Mouse (Mus musculus): ENCODE data around the gene D430041D05Rik. TPM values are rescaled to one million over a fixed set of nuclear protein-coding genes. Genes with fewer than 3 reads are reported as not detected.

The D430041D05Rik gene
- total RNA-seq, 2 experiments from 2014 or later, result 0.26 TPM; not detected in 1

DNA sequence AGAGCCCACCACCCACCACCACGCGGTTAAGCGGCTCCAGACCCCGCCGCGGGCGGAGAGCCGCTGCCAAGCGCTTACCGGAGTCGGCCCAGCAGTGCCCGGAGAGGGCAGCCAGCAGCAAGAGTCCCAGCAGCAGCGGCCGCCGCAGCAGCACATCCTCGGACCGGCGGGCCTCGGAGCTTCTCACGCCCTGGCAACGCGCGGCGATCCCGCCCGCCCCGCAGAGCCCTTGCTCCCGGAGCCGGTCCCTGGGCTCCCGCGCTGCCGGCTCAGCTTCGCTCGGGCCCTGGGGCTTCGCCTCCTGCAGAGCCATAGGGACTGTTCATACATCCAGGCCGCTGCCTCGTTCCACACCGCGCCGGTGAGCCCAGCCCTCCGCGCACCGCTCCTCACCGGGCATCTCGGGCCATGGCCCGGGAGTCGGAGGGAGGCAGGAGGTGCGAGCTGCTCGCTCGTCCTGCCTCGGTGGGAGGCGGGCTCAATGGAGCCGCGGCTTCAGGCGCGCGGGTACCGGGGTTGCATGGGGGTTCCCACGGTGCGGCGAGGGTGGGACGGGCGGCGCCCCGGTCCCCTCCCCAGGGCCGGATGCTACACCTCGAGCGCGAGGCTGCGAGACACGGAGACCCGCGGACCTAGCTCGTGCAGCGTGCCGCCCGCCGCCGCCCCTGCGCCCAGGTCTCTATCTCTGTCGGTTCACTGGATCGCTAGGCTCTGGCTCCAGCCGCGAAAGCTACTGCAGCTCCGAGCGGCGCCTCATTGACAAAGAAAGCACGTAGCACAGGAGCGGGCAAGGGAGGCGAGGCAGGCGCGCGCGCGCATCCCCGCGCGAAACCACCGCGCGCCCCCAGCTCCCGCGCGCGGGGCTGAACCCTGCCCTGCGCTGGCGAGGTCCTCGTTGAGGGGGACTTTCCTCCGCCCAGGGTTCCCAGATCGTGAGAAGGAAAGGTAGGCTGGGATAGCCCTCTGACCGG, 677 bp downstream of the D430041D05Rik start:
- ATAC-seq (replicated peaks; ENCODE audit: low FRiP score, poor library complexity, severe bottlenecking), result no peak

DNA sequence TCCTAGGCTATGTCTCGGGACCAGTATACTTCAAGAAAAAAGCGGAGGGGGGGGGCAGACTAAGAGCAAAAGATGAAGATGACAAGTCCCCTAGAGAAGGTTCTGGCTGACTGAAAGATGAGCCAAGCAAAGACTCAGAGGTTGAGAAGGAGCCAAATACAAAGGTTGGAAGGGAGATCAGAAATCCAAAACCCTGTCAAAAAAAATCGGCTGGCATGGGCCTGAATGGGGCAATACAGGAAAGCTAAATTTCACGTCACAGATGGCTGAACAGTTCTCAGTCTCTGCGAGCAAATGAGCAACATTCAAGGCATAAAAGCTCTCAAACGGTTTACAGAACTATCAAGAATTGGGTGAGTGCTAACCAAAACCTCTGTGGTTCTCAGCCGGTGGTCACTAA, 2.5 kb downstream of the D430041D05Rik start:
- no peak for ATAC-seq (replicated peaks; ENCODE audit: low FRiP score, poor library complexity, severe bottlenecking)

DNA sequence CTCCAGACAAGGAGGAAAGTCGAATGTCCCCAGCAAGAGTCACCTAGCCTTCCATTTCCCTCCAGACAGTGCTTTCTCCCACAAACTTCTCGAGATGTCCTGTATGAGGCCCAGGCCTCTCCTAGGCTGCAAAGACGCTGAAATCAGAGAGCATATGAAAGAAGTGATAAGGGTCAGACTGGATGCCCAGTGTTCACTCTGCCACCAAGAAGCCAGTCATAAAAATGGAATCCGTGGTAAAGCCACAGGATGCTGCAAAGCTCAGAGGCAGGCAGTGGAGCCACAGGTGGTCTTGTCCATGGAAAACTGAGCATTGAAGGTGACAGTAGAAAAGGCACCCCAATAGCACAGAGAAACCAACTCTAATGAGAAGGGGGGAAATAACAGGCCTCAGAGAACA, 2.9 kb downstream of the D430041D05Rik start:
- ATAC-seq (replicated peaks; ENCODE audit: low FRiP score, poor library complexity, severe bottlenecking), result no peak

DNA sequence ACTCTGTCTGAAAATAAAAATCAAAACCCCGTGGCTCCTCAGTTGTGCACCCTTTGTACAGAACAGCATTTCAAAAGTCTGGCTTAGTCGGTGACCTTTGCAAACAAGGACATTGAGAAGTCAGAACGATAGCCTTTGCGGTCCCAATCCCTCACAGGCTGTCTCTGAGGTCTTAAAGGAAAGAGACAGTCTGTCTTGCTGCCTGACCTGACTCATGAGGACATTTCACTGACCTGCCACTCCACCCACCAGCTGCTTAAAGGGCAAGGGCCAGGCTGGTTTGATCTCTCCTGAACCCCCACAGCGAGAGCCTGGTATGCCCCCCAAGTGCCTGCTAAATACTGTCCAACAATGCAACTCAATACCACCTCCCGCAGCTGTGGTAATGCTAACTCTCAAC, 6.8 kb downstream of the D430041D05Rik start:
- no peak for ATAC-seq (replicated peaks; ENCODE audit: low FRiP score, poor library complexity, severe bottlenecking)

DNA sequence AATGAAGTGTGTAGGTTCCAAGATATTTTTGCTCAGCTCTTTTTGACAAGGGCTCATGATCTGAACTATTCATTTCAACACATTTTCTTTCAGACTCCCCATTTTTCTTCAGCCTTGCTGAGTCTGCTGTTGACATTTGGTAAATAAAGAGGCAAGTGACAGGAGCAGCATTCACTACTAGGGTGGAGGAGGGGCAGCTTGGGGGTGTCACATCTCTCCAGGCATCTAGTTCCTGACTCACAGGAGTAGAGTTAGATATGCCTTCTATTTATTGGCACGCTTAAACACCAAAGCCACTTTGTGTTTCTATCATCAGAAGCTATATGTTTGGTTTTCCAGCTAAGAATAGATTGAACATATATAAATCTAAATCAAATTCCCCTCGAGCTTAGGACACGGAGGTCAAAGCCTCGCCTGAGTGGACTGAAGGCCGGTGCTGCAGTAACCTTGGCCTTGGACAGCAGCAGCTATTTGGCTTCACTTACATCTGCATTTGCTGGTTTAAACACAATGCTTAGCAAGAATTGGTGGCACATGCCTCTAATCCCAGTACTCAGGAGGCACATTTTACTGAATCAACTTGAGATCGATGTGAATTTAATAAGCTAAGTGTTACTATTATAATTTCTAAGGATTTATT, 12.0 kb downstream of the D430041D05Rik start:
- no peak for ATAC-seq (replicated peaks; ENCODE audit: low FRiP score, poor library complexity, severe bottlenecking)

DNA sequence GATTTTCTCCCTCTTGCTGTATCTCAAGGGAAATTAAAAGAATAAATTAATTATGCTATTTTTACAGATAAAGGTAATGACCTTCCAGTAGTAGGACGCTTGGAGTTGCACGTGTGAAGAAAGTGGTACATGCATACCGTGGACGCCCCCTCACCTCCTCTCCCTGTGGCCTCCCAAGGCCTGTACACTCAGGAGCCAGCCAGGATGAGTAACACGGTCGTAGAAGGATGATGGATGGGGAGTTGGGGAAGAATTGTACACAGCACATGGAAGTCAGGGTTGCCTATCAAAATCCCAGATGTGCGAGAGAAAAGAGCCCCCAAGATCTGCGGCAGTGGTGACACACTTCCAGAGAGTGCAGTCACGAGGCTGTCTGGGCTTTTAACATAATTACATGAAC, 14.9 kb downstream of the D430041D05Rik start:
- no peak for ATAC-seq (replicated peaks; ENCODE audit: low FRiP score, poor library complexity, severe bottlenecking)

DNA sequence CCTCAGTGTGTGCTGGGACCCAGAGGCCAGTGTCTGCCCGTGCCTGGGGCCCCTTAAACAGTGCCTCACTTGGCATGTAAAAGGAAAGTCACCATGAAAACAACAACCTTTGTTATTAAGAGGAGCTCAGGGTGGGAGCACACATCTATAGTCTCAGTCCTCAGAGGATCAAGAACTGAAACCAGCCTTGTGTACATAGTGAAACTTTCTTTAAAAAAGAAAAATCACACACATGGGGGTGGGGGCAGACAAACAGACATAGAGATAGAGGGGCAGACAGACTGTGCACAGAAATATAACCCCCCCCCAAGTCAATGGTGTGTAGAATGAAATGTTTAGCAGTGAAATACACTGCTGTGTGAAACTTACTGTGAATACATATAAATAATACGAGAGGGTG, 16.0 kb downstream of the D430041D05Rik start:
- no peak for ATAC-seq (replicated peaks; ENCODE audit: low FRiP score, poor library complexity, severe bottlenecking)

DNA sequence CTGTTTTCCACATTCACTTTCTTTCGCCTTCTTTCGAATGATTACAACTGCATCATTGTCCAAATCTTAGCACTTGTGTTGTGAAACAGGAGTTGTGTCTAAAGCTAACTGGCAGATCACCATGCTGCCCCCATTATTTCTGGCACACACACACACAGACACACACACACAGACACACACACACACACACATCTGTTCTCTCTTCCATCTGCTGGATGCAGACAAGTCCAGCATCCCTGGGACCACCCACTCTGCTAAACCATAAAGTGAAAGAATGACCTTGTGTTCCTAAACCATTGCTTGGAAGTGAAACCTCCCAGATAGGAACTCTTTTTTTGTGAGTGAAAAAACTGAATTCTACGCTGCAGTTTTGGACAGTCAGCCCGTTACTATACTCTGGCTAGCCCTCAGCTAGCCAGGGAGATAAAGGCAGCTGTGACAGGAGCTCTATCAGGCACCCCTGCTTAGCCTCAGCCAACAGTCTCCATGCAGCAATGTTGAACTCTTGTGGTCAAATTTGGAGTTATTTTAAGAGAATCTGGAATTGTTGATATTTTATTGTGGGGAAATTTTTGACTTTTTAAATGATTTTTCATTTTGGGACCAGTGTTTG, 18.0 kb downstream of the D430041D05Rik start:
- ATAC-seq (replicated peaks; ENCODE audit: low FRiP score, poor library complexity, severe bottlenecking), result no peak

DNA sequence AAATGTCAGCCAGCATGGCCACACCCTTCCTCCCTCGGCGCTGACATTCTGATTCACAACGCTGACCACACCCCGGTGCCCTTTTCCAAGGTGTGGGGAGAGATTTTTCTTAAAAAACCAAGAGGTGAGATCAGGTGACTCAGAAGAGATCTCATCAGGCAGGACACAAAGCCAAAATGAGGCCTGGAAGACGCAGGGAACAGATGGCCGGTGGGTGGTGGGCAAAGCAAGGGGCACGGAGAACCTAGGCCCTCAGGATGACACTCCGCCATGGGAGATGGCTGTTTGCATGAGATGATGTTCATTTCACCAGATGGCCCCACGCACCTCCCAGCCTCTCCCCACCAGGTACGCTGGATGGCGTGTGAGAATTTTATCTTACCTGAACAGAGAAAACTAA, 21.6 kb downstream of the D430041D05Rik start:
- no peak for ATAC-seq (replicated peaks; ENCODE audit: low FRiP score, poor library complexity, severe bottlenecking)

DNA sequence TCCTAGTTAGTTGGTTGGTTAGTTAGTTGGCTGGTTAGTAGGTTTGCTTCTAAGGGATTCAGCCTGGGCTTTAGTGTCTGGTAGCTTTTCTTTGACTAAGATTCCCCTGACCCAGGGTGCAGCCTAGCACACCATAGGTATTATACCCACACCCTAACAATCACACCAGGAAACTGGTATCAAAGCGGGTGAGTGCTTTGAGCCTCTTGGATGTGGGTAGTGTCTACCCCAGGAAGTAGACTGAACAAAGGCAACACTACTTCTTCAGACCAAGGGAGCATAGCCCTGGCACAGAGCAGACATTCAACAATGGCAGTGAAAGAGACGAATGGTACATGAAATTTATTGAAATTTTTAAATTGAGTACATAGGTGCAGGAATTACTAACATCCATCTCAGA, 24.9 kb downstream of the D430041D05Rik start:
- ATAC-seq (replicated peaks; ENCODE audit: low FRiP score, poor library complexity, severe bottlenecking), result no peak

DNA sequence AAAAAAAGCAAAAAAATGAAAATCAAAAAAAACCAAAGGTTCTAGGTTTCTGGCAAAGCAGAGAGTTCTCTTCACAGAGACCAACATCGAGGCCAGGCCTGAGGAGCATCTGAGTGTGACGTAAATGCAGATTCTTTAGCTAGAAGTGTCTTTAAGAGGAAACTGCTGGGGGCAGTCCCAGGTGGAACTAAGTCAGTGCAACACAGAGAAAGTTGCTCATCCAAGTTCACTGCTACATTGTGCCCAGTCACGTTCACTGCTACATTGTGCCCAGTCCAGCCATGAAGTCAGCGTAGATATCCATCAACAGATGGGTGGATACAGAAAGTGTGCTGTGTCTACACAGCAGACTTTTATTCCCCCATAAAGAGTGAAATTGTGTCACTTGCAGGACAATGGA, 27.2 kb downstream of the D430041D05Rik start:
- ATAC-seq (replicated peaks; ENCODE audit: low FRiP score, poor library complexity, severe bottlenecking), result no peak

DNA sequence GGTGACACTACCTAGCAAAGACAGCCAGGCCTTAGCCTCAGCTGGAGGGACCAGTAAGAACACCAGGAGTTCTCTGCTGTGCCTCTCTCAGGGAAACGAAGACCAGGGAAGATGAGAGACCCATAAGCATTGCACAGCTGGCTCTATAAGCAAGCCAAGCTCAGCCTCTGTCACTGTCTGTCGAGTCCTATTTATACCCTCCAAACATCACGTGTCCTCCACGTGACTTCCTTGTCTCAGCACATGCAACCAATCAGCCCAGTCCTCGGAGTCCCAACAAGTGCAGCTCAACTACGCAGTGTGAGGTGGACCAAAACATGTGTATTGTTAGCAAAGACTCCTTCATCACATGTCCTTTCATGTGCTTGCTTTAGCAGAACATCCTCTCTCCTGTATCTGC, 28.0 kb downstream of the D430041D05Rik start:
- ATAC-seq (replicated peaks; ENCODE audit: low FRiP score, poor library complexity, severe bottlenecking), result no peak

DNA sequence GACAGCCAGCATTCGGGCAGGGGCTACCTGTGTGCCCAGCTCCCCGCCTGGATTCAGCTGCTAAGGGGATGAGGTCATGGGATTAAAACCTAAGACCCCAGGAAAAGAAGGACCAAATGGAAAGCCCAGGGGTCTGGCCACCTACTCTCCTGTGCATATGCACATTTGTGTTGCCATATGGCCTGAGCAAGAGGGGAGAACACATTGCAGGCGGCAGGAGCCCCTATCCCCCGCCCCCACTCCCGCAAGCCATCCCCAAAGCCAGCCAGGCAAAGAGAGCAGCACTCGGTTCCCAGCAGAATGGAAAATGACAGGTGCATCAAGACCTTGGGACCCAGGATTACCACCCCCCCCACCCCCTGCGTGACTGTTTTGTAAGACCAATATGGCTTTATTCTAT, 31.5 kb downstream of the D430041D05Rik start:
- no peak for ATAC-seq (replicated peaks; ENCODE audit: low FRiP score, poor library complexity, severe bottlenecking)

DNA sequence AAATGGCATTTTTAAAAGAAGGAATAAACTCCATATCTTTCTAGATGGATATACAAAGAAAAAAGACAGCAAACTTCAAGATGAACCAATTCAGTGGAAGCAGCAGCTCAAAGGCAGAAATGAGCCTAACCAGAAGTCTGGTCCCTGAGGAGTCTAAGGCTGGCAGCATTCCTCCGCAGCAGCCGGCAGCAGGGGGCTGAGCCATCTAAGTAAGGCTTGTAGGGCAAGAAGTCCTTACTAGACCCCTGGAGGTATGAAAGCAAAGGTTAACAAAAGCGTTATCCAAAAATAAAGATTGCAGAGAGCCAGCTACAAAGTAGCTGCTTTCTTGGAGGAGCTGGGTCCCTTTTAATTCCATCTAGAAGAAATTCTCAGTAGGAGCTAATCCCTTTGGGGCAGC, 32.0 kb downstream of the D430041D05Rik start:
- no peak for ATAC-seq (replicated peaks; ENCODE audit: low FRiP score, poor library complexity, severe bottlenecking)

DNA sequence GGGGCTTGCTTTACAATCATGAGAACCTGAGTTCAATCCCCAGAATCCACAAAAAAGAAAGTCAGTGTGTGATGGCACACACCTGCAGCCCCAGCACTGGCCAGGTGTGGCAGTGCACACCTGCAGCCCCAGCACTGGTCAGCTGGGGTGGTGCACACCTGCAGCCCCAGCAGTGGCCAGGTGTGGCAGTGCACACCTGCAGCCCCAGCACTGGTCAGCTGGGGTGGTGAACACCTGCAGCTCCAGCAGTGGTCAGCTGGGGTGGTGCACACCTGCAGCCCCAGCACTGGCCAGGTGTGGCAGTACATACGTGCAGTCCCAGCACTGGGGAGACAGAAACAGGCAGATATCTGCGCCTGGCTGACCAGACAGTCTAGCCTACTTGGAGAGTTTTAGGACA, 32.8 kb downstream of the D430041D05Rik start:
- ATAC-seq (replicated peaks; ENCODE audit: low FRiP score, poor library complexity, severe bottlenecking), result no peak; the same call in 1 of the 2 replicates

DNA sequence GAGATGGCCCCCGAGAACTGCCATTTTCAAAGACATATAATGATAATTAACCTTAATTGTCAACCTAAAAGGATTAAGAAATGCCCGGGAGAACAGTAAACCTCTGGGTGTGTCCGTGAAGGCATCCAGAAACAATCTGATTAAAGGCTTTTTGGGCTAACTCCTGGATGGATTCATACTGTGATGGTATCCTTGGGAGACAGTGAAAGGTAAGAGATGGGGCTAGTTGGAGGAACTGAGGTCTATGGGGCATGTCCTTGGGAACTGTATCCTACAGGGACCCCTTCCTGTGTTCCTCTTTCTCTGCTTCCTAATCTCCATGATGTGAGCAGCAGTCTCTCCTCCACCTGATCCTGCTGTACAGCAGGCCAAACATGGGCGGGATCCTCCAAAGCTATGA, 38.7 kb downstream of the D430041D05Rik start:
- no peak for ATAC-seq (replicated peaks; ENCODE audit: low FRiP score, poor library complexity, severe bottlenecking)

DNA sequence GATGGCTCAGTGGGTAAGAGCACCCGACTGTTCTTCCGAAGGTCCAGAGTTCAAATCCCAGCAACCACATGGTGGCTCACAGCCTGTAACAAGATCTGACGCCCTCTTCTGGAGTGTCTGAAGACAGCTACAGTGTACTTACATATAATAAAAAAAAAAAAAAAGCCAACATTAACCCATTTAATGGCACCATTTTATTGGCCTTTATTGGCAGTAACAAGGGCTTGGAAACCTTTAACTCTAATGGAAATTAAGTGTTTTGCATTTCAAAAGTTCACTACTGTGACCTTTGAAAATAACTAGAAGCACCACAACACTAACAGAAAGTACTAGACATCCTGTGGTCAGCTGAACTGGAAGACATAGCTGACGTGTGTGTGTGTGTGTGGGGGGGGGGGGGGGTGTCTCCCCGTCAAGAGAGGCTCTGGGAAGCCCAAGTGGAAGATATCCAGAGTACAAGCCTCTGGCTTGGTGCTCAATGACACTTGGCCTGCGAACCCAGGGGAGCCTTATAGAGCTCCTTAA, 39.1 kb downstream of the D430041D05Rik start:
- ATAC-seq (replicated peaks; ENCODE audit: low FRiP score, poor library complexity, severe bottlenecking), result no peak

DNA sequence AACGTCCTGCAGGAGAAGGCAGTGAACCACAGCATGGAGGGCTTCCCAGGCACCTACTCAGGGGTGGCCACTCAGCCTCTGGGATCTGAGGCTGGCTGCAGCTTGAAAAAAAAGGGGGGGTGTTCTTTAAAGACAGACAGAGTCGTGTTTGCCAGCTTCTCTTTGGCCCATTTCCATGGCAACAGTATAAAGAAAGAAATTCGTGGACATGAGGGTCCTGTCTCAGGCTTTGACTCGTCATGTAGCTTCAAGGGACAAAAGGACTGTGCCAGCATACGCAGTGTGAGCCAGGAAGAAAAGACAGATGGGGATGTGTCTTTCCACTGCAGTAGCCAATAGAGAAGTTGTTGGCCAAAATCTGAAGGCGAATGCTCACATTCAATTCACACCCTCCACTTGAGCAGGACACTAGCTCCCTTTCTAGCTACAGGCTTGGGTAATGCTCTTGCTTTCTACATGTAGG, 42.9 kb downstream of the D430041D05Rik start:
- no peak for ATAC-seq (replicated peaks; ENCODE audit: low FRiP score, poor library complexity, severe bottlenecking)

DNA sequence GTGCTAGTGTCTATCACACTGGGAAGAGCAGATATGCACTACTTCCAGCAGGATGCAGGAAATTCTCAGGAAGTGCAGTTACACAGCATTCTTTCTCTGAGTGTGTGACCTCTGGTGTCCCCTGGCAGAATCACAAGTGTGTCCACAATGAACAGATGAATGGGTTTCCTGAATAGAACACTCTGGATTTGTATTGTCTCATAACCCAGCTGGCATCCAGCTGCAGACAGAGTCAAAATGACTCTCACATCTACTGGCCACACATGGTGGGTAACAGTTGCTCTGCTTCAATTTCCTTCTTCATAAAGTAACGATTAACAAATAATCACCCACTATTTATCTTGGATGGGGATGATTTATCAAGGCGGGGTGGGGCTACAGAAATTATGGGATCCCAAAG, 43.5 kb downstream of the D430041D05Rik start:
- ATAC-seq (replicated peaks; ENCODE audit: low FRiP score, poor library complexity, severe bottlenecking), result no peak

DNA sequence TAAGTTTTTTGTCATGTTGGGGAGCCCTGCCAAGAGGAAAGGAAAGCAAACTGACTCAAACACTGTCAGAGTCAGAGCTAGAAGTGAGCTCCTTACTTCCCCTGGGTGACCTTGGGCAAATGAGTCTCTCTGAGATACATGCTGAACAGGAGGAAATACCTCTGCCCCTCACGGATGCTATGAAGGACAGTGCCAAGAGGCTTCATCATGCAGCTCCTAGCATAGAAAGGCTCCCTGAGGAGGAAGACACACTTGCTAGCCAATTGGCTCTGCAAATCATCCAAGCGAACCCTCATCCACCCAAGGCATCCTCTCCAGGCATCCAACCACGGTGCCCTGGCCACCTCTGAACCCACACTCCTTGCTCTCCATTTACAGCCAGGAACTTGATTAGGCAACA, 51.5 kb downstream of the D430041D05Rik start:
- ATAC-seq (replicated peaks; ENCODE audit: low FRiP score, poor library complexity, severe bottlenecking), result no peak
